Mouse (Mus musculus) ovary, postnatal 10 days (tissue): ENCODE measurements around the gene Pxn.

ENCODE experiments used
- DNase-seq: peaks from one replicate; pipeline ENCODE4 v3.0.0; 2022; ENCODE audit warnings: low spot score

The Pxn gene

GRCm38 (mm10) chr5:115528128-115528527 is 21.7 kb downstream of the Pxn start:
- DNase-seq, result no peak

- no peak for DNase-seq
These were observed 22.9 kb downstream of the Pxn start for GRCm38 (mm10) chr5:115529364-115529741.

- DNase-seq, result no peak
These were observed 23.4 kb downstream of the Pxn start for GRCm38 (mm10) chr5:115529742-115530446.

- DNase-seq, result no peak
These were observed 24.0 kb downstream of the Pxn start for GRCm38 (mm10) chr5:115530447-115530809.

DNA sequence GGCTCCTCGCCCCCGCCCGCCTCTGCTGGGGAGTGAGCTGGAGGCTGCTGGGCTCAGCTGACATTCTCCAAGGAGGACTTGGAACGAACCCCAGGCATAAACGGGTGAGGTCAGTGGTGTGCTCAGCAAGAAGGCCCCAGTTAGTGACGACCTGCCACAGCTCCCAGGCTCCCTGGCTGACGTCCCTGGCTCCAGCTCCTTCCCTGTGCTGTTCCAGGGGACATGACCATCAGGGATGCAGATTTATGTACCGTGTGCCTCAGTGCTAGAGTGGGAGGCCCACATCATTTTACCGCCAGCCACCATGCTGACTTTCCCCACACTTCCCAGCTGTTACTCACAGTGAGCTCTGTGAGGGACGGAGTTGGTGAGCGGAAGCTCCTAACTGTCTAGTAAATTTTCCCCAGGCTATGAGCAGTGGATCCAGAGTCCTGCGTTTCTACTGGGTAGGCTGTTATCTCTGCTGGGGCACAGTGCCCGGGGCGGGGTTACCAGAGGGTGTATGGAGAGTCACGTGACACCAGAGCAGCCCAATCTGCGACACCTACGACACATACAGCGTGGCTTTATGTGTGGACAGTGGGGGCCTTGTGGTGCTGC is 25.3 kb downstream of the Pxn start:
- DNase-seq, result no peak

- DNase-seq, result no peak
These were observed 27.8 kb downstream of the Pxn start for GRCm38 (mm10) chr5:115534290-115534731.

- DNase-seq, result no peak
These were observed 28.4 kb downstream of the Pxn start for GRCm38 (mm10) chr5:115534856-115535255.

DNA sequence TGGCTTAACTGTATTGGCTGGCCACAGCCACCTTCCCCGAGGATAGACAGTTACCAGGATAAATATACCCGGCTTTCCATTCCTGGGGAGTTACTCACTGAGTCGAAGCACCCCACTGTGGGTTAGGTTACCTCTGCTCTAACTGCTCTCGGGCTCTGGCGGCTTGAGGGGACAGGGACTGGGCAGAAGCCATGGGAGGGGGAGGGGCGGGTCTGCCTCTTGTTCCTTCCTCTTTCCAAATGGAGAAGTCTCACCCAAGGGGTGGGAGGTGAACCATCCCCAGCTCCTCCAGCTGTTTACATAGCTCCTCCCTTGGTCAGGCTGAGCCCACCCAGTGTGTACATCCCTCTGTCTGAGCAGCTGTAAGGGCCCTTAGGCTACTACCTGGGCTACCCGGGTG is 29.2 kb downstream of the Pxn start:
- DNase-seq, result no peak

DNA sequence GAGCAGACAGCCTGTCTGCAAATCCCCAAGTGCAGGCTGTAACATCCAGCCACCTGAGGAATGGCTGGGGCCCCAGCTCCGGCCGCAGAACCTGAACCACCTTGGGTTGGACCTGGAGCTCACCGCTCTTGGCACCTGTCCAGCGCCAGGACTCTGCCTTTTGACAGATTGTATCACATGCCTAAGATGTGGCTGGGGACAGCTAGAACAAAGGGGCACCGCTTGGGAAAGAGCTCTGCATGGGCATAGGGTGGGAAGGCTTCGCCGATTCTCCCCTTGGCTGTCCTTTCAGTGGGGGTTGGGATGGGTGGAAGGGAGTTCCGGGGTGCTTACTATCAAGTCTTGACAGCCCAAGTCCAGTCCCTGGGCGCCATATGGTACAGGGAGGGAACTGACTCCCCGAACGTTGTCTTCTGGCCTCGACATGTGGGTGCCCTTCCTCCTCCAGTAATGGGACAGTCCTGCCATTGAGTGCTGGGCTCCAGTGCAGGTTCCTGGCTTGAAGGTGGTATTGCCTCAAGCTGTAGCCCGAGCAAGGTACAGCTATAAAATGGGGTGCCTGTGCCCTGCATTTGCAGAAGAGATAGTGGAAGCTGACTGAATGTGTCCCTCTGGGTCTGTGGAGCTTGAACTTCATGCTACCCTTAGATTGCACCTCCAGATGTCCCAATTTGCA is 31.7 kb downstream of the Pxn start:
- DNase-seq, result no peak

DNA sequence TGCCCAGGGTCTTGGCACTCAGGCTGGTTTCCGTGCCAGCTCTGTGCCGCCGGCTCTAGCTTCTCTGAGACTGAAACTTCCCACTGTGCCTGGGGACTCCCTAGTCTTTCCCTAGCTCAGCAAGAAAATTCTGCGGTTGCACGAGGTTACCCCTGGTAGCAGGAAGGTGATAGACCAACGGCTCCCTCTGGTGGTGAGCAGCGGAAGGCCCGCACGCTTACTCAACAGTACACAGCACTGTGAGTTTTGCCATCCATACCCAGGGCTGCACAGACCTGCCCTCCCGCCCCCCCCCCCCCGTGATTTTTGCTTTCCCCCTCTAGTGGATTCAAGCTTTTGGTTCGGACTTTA is 32.2 kb downstream of the Pxn start:
- peak; percentile 86 for DNase-seq

- no peak for DNase-seq
These were observed 36.3 kb downstream of the Pxn start for GRCm38 (mm10) chr5:115542635-115543384.

DNA sequence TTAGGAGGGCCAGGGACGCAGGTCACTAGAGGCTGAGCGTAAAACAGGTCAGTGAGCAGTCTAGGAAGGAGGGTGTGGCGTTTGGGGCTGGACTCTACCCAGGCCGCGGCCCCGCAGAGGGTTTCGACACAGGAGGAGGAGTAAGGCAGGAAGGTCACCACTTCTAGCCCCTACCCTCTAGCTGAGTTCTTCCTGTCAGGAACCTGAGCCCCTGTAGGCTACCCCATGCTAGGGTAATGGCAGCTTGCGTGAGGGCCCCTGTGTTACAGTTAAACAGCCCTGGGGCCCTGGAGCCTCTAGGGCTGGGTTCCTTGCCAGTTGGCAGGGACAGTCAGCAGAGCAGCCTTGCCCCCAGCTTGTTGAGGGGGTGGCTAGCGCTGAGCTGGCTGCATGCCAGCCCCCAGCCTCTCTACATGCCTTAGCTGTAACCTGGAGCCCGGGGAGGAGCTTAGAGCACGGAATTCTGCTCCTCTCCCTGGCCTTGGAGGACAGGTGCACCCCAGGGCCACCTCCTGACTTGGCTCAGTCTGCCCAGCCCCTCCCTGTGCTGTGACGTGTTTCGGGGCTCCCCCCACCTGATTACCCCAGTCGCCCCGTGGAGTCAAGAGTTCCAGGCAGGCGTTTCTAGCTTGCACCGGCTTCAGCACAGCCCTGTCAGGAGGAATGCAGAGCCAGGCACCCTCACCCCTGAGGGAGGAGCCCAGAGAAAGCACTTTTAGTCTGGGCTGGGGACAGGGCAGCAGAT is 37.2 kb downstream of the Pxn start:
- DNase-seq, result peak; percentile 59

- no peak for DNase-seq
These were observed 38.2 kb downstream of the Pxn start for GRCm38 (mm10) chr5:115544655-115545185.

- DNase-seq, result no peak
These were observed 39.2 kb downstream of the Pxn start for GRCm38 (mm10) chr5:115545636-115546035.

DNA sequence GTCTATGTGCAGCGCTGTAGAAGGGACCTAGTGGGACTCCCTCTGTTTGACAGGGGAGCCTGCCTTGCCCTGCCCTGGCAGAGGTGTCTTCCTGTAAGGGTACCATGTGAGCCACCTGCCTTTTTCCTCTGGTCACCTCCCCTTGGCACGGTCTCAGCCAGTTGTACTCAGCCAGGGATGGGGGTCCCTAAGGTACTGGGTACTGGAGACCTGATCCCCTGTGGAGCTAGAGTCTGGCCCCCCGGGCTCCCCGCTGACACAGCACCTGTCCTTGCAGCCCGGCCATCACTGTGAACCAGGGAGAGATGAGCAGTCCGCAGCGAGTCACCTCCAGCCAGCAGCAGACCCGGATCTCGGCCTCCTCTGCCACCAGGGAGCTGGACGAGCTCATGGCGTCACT is 40.1 kb downstream of the Pxn start:
- no peak for DNase-seq

DNA sequence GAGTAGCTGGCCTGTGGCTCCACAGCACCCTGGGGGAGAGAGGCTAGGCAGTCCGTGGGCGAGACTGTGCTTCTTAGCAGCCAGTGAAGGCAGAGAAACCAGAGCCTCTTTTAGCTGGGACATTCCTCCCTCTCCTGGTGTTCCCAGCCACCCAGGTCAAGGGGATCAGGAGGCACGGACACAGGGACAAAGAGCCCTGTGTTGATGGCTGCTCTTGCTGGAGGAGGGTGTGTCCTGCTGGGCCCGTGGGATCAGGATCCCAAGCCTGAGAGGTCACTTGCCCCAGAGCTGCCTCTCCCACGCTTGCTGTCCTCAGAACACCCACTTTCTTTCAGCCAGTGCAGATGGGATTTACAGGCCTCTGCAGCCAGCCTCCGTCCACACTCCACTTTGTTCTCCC is 40.5 kb downstream of the Pxn start:
- no peak for DNase-seq

DNA sequence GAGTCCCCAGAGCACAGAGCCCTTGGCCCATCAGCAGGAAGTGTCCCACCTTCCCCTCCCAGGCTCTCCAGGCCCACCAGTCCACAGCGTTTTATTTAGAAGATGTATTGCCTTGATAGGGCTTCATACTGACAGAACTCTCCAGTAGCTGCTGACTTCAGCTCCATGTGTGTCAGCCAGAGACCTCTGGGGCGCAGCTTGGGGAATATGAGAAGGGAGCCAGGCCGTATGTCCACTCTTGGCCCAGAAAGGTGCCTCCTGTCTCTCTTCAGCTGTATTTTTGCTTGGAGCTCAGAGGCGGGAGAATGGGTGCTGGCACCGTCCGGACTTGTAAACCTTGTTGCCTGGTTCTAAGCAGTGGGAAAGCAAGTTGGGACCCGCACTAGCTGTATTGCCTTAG is 40.9 kb downstream of the Pxn start:
- DNase-seq, result no peak

DNA sequence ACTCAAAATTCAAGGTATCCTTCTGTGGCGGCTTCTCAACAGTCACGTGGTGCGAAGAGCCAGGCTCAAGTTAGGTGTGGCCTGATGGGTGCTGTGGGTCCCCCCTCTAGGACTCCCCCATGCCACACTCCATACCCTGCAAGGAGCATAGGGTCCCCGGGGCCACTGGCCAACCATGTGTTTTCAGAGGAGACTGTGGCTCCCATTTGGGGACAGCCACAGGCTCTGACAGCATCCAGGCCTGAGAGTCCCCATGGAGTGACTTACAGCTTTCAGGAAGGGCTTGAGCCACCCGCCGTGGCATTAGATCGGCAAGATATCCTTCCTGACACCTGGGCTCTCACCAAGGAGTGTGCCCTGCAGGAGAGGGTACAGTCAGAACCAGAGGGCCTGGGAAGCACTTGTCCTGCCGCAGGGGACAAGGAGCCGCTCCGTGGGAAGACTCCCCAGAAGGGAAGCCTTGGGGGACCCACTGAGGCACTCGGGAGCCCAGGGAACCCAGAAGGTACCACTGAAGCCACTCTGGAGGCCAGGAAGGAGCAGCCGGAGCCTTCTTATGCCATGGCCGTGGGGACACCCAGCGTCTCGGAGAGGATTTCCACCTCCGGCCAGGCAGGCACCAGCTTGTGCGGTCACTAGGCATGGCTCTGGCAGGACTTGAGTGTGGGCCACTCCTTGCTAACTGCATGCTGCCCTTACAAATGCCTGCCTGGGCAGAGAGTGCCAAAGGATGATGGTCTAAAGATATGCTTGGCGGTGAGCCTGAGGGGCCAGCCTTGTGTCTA is 42.2 kb downstream of the Pxn start:
- DNase-seq, result no peak

DNA sequence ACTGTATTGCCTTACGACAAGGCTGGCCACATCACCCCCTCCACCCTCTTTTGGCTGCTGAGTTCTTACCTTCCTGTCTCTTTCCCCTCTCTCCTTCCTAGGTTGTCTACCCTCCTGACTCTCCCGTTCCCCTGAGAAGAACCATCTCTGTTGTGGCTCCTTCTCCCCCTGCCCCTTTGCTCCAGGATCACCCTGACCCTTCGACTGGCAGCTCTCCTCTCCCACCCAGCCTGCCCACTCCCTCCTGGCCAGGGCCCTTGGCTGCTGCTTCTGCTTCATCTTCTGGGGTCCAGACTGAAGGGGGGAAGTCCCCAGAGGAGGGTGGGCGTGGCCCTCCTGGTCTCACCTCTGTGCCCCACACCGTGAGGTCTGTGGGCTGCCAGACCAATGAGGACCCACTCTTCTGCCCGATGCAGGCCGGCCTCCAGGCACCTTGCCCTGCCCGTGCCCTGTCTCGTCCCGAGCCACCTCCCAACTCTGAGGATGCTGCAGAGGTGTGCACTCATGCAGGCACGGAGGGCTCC is 44.1 kb downstream of the Pxn start:
- no peak for DNase-seq

GRCm38 (mm10) chr5:115551386-115551785 is 44.9 kb downstream of the Pxn start:
- no peak for DNase-seq

DNA sequence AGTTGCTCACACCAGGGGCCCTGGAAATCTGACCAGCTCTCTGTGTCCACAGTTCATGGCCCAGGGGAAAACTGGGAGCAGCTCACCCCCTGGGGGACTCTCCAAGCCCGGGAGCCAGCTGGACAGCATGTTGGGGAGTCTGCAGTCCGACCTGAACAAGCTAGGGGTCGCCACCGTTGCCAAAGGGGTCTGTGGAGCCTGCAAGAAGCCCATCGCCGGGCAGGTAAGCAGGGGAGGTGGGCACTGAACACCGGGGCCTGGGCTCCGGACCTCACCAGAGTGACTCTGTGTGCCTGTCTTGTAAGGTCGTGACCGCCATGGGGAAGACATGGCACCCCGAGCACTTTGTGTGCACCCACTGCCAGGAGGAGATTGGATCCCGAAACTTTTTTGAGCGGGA is 45.3 kb downstream of the Pxn start:
- no peak for DNase-seq
